Mouse (Mus musculus) MEL (cell line): ENCODE measurements around the gene Defb7. TPM values are rescaled to one million over a fixed set of nuclear protein-coding genes. Genes with fewer than 3 reads are reported as not detected.

Source experiments
- DNase-seq: peaks from one replicate; pipeline ENCODE4 v3.0.0; 2011; ENCODE audit warnings: low read depth, low spot score
- H3K27ac ChIP-seq: 2 replicates; pipeline ENCODE4 v1.5.1; 2012; ENCODE audit warnings: low read depth, mild to moderate bottlenecking, control low read depth, low read length, moderate library complexity; ENCODE audit not compliant: control insufficient read depth
- H3K27me3 ChIP-seq, 2 experiments: fragments of 150-350 bp in 1 of 2; sonication (generic) in 1 of 2; 2 replicates each; pipeline ENCODE4 v1.6.1; 2012; ENCODE audit warnings: low read length in 2 of 2, mild to moderate bottlenecking in 2 of 2, improper control_type of control experiment in 1 of 2, moderate library complexity in 1 of 2; ENCODE audit not compliant: insufficient read depth in 2 of 2, control insufficient read depth in 1 of 2
- H3K36me3 ChIP-seq, 2 experiments: 2 replicates each; pipeline ENCODE4 v1.6.1; 2012 to 2014; ENCODE audit warnings: low read length in 2 of 2, improper control_type of control experiment in 1 of 2, inconsistent platforms in 1 of 2, mild to moderate bottlenecking in 1 of 2; ENCODE audit not compliant: insufficient read depth in 2 of 2, control insufficient read depth in 1 of 2
- H3K4me1 ChIP-seq, 2 experiments: fragments of 150-350 bp in 1 of 2; sonication (generic) in 1 of 2; 2 replicates each; pipeline ENCODE4 v1.6.1; 2012; ENCODE audit warnings: low read length in 2 of 2, improper control_type of control experiment in 1 of 2, mild to moderate bottlenecking in 1 of 2; ENCODE audit not compliant: insufficient read depth in 2 of 2, control insufficient read depth in 1 of 2
- H3K4me3 ChIP-seq, 2 experiments: fragments of 150-350 bp in 1 of 2; sonication (generic) in 1 of 2; 2 replicates each; pipeline ENCODE4 v1.5.1; 2012; ENCODE audit warnings: low read depth in 2 of 2, low read length in 2 of 2, mild to moderate bottlenecking in 2 of 2, moderate library complexity in 2 of 2, control low read depth in 1 of 2, improper control_type of control experiment in 1 of 2; ENCODE audit not compliant: control insufficient read depth in 1 of 2, insufficient read depth in 1 of 2
- H3K79me2 ChIP-seq: 2 replicates; pipeline ENCODE4 v1.6.1; 2012; ENCODE audit warnings: mild to moderate bottlenecking, low read length, moderate library complexity; ENCODE audit not compliant: control insufficient read depth, poor library complexity, insufficient read depth
- H3K9ac ChIP-seq: 2 replicates; pipeline ENCODE4 v1.6.1; 2012; ENCODE audit warnings: low read depth, mild to moderate bottlenecking, control low read depth, low read length, moderate library complexity; ENCODE audit not compliant: control insufficient read depth, poor library complexity, severe bottlenecking
- H3K9me3 ChIP-seq: fragments of 150-350 bp; sonication (generic); replicated peaks from 2 replicates; pipeline ENCODE4 v1.6.1; 2012; ENCODE audit warnings: mild to moderate bottlenecking, low read length, improper control_type of control experiment, moderate library complexity; ENCODE audit not compliant: insufficient read depth
- BHLHE40 ChIP-seq: IDR thresholded peaks from 2 replicates; pipeline ENCODE4 v1.6.1; 2012; ENCODE audit warnings: low read depth, mild to moderate bottlenecking, inconsistent platforms, low read length, improper control_type of control experiment, borderline replicate concordance
- CHD1 ChIP-seq: IDR thresholded peaks from 2 replicates; pipeline ENCODE4 v1.6.1; 2012; ENCODE audit warnings: low read depth, mild to moderate bottlenecking, inconsistent platforms, low read length, improper control_type of control experiment
- CHD2 ChIP-seq: IDR thresholded peaks from 2 replicates; pipeline ENCODE4 v1.6.1; 2011; ENCODE audit warnings: low read length, improper control_type of control experiment
- CTCF ChIP-seq, 3 experiments: IDR thresholded peaks in 2 of 3; conservative IDR thresholded peaks in 1 of 3; 2 replicates each; pipeline ENCODE4 v1.5.1; 2011 to 2012; ENCODE audit warnings: low read length in 3 of 3, low read depth in 2 of 3, mild to moderate bottlenecking in 2 of 3, improper control_type of control experiment in 1 of 3, inconsistent platforms in 1 of 3, mixed read lengths in 1 of 3, moderate library complexity in 1 of 3; ENCODE audit not compliant: control insufficient read depth in 1 of 3, insufficient read depth in 1 of 3, poor library complexity in 1 of 3, severe bottlenecking in 1 of 3
- E2F4 ChIP-seq: IDR thresholded peaks from 2 replicates; pipeline ENCODE4 v1.6.1; 2011; ENCODE audit warnings: low read depth, low read length, improper control_type of control experiment, borderline replicate concordance
- ELF1 ChIP-seq: IDR thresholded peaks from 2 replicates; pipeline ENCODE4 v1.6.1; 2014; ENCODE audit warnings: low read depth, mild to moderate bottlenecking, inconsistent platforms, low read length, improper control_type of control experiment, moderate library complexity
- EP300 ChIP-seq, 2 experiments: IDR thresholded peaks; 2 replicates each; pipeline ENCODE4 v1.6.1; 2011; ENCODE audit warnings: improper control_type of control experiment in 2 of 2, low read length in 2 of 2, low read depth in 1 of 2, mild to moderate bottlenecking in 1 of 2
- ETS1 ChIP-seq: IDR thresholded peaks from 2 replicates; pipeline ENCODE4 v1.6.1; 2012; ENCODE audit warnings: low read depth, mild to moderate bottlenecking, inconsistent platforms, low read length, improper control_type of control experiment, moderate library complexity
- GABPA ChIP-seq: IDR thresholded peaks from 2 replicates; pipeline ENCODE4 v1.6.1; 2012; ENCODE audit warnings: low read depth, mild to moderate bottlenecking, inconsistent platforms, low read length, improper control_type of control experiment, moderate library complexity
- JUND ChIP-seq: IDR thresholded peaks from 2 replicates; pipeline ENCODE4 v1.6.1; 2011; ENCODE audit warnings: low read depth, mild to moderate bottlenecking, improper control_type of control experiment, low read length
- KAT2A ChIP-seq: conservative IDR thresholded peaks from 2 replicates; pipeline ENCODE4 v1.6.1; 2012; ENCODE audit warnings: low read depth, low read length, improper control_type of control experiment, inconsistent platforms
- MAFK ChIP-seq: IDR thresholded peaks from 2 replicates; pipeline ENCODE4 v1.6.1; 2011; ENCODE audit warnings: low read depth, mild to moderate bottlenecking, low read length, improper control_type of control experiment, borderline replicate concordance
- MAX ChIP-seq: IDR thresholded peaks from 2 replicates; pipeline ENCODE4 v1.6.1; 2011; ENCODE audit warnings: low read length, improper control_type of control experiment
- MAZ ChIP-seq: IDR thresholded peaks from 2 replicates; pipeline ENCODE4 v1.6.1; 2012; ENCODE audit warnings: low read depth, mild to moderate bottlenecking, inconsistent platforms, low read length, improper control_type of control experiment
- NELFE ChIP-seq: IDR thresholded peaks from 2 replicates; pipeline ENCODE4 v1.6.1; 2011; ENCODE audit warnings: low read depth, low read length, improper control_type of control experiment
- POLR2A ChIP-seq, 2 experiments: IDR thresholded peaks; 2 replicates each; pipeline ENCODE4 v1.6.1; 2011 to 2012; ENCODE audit warnings: low read length in 2 of 2, mild to moderate bottlenecking in 2 of 2, control low read depth in 1 of 2, improper control_type of control experiment in 1 of 2, low read depth in 1 of 2, moderate library complexity in 1 of 2; ENCODE audit not compliant: control insufficient read depth in 1 of 2, insufficient read depth in 1 of 2, poor library complexity in 1 of 2
- RCOR1 ChIP-seq: IDR thresholded peaks from 2 replicates; pipeline ENCODE4 v1.6.1; 2012; ENCODE audit warnings: low read depth, mild to moderate bottlenecking, inconsistent platforms, low read length, improper control_type of control experiment
- SIN3A ChIP-seq: IDR thresholded peaks from 2 replicates; pipeline ENCODE4 v1.6.1; 2012; ENCODE audit warnings: low read length, improper control_type of control experiment, inconsistent platforms
- SMC3 ChIP-seq: IDR thresholded peaks from 2 replicates; pipeline ENCODE4 v1.6.1; 2011; ENCODE audit warnings: low read depth, low read length, improper control_type of control experiment
- TAL1 ChIP-seq: IDR thresholded peaks from 2 replicates; pipeline ENCODE4 v1.6.1; 2012; ENCODE audit warnings: mild to moderate bottlenecking, inconsistent platforms, low read length, moderate library complexity, mixed read lengths
- TBP ChIP-seq: IDR thresholded peaks from 2 replicates; pipeline ENCODE4 v1.8.0; 2011; ENCODE audit warnings: low read depth, low read length, improper control_type of control experiment
- TCF12 ChIP-seq: IDR thresholded peaks from 2 replicates; pipeline ENCODE4 v1.6.1; 2014; ENCODE audit warnings: low read depth, mild to moderate bottlenecking, inconsistent platforms, low read length, improper control_type of control experiment, moderate library complexity
- USF1 ChIP-seq: IDR thresholded peaks from 2 replicates; pipeline ENCODE4 v1.6.1; 2014; ENCODE audit warnings: low read depth, mild to moderate bottlenecking, inconsistent platforms, low read length, improper control_type of control experiment, moderate library complexity
- ZC3H11A ChIP-seq: IDR thresholded peaks from 2 replicates; pipeline ENCODE4 v1.6.1; 2012; ENCODE audit warnings: low read depth, mild to moderate bottlenecking, inconsistent platforms, low read length, improper control_type of control experiment
- ZKSCAN1 ChIP-seq: IDR thresholded peaks from 2 replicates; pipeline ENCODE4 v1.6.1; 2012; ENCODE audit warnings: low read depth, mild to moderate bottlenecking, inconsistent platforms, low read length, improper control_type of control experiment, moderate library complexity
- ZMIZ1 ChIP-seq: IDR thresholded peaks from 2 replicates; pipeline ENCODE4 v1.6.1; 2012; ENCODE audit warnings: low read depth, mild to moderate bottlenecking, inconsistent platforms, low read length, improper control_type of control experiment, moderate library complexity
- ZNF384 ChIP-seq: IDR thresholded peaks from 2 replicates; pipeline ENCODE4 v1.6.1; 2012; ENCODE audit warnings: low read depth, mild to moderate bottlenecking, inconsistent platforms, low read length, improper control_type of control experiment
- polyA plus RNA-seq, 2 experiments: library from polyadenylated mRNA; stranded (reverse) in 1 of 2; unstranded in 1 of 2; fragments of >175 nt in 1 of 2; fragments of >200 nt in 1 of 2; gene quantifications; 2 replicates each; pipeline versions ENCODE4 v1.2.1 to v1.2.4; 2012; ENCODE audit warnings: low replicate concordance in 2 of 2, low read depth in 1 of 2; ENCODE audit not compliant: insufficient read length in 2 of 2, insufficient read depth in 1 of 2, missing spikeins in 1 of 2
- total RNA-seq: library from RNA; depleted of rRNA; stranded (reverse); fragments of 300-350 nt; gene quantifications from 2 replicates; pipeline ENCODE4 v1.2.3, GENCODE M21; 2012; rRNA removed

The Defb7 gene
- not detected in 2 replicates for total RNA-seq
- polyA plus RNA-seq: not detected

- Histone ChIP-seq H3K9me3 (no peaks in the 10 kb centered on the region), H3K27me3 (no peaks in the 10 kb centered on the region), H3K27ac (no peak within 1 kb of the TSS), H3K79me2 (no peaks in the 10 kb centered on the region), H3K4me3 (no peak within 1 kb of the TSS), H3K36me3 (no peaks in the 10 kb centered on the region)
- no peak for DNase-seq
- TF ChIP-seq ETS1 (no peak), KAT2A (no peak)
- TF ChIP-seq, all 39 proteins: peak for 0
- Histone ChIP-seq H3K9ac (no peak within 1 kb of the TSS), H3K4me1 (no peaks in the 10 kb centered on the region)
Observed at GRCm38 (mm10) chr8:19494797-19495196, at the start of gene Defb7. Gene Defb7, plus strand, starts transcription at chr8:19495097.

- Histone ChIP-seq H3K9me3 (no peaks in the 10 kb centered on the region), H3K79me2 (no peaks in the 10 kb centered on the region), H3K27me3 (no peaks in the 10 kb centered on the region), H3K36me3 (peaks cover 0 to 6% of the 10 kb centered on the region in 2 experiments; a peak in 2 of 4 replicates), H3K4me3 (no peak overlapping the region), H3K4me1 (peaks cover 4 to 5% of the 10 kb centered on the region in 2 experiments; a peak in 3 of 4 replicates), H3K9ac (no peak overlapping the region), H3K27ac (no peak overlapping the region)
- no peak for TF ChIP-seq E2F4
- no peak for TF ChIP-seq SIN3A
- peak; percentile 53; the same call in 1 of the 2 replicates for TF ChIP-seq TCF12
- TF ChIP-seq TAL1: peak; percentile 16; the same call in 1 of the 2 replicates
- no peak for TF ChIP-seq ELF1
- TF ChIP-seq ZC3H11A: no peak
- TF ChIP-seq EP300 (IDR thresholded peaks at IDR 0.05; ENCODE audit: low read depth in 1 of 2, low read length in 2 of 2): peak; percentile 48 to 63
- TF ChIP-seq MAFK: peak; percentile 77; the same call in 1 of the 2 replicates
- no peak for TF ChIP-seq ZNF384
- no peak for TF ChIP-seq ZKSCAN1
- no peak for TF ChIP-seq CHD1
- TF ChIP-seq ETS1: peak; percentile 65
- no peak for TF ChIP-seq MAZ
- TF ChIP-seq, all 39 proteins: peak for 5
- peak; percentile 64 for DNase-seq
Observed at GRCm38 (mm10) chr8:19446378-19446777, 48.5 kb upstream of the Defb7 start.

GRCm38 (mm10) chr8:19461355-19461754, 33.5 kb upstream of the Defb7 start:
- Histone ChIP-seq H3K36me3 (peaks cover 0 to 6% of the 10 kb centered on the region in 2 experiments; a peak in 2 of 4 replicates), H3K4me1 (peaks cover 4 to 6% of the 10 kb centered on the region in 2 experiments), H3K27ac (peak overlapping the region; percentile 80), H3K9ac (no peak overlapping the region), H3K4me3 (no peak overlapping the region), H3K79me2 (no peaks in the 10 kb centered on the region), H3K27me3 (no peaks in the 10 kb centered on the region), H3K9me3 (no peaks in the 10 kb centered on the region)
- DNase-seq: peak; percentile 61
- TF ChIP-seq SMC3 (no peak), ZC3H11A (no peak), TAL1 (peak; percentile 18; the same call in 1 of the 2 replicates), NELFE (no peak), CHD1 (no peak), GABPA (no peak), ZKSCAN1 (no peak), CTCF (IDR thresholded peaks at IDR 0.05 in 2 of 3, conservative IDR thresholded peaks at IDR 0.05 in 1 of 3; ENCODE audit: control insufficient read depth in 1 of 3, insufficient read depth in 1 of 3, low read depth in 2 of 3, low read length in 3 of 3, poor library complexity in 1 of 3, severe bottlenecking in 1 of 3) (no peak), BHLHE40 (no peak), MAZ (no peak), CHD2 (no peak), POLR2A (IDR thresholded peaks at IDR 0.05; ENCODE audit: control insufficient read depth in 1 of 2, insufficient read depth in 1 of 2, low read depth in 1 of 2, low read length in 2 of 2, poor library complexity in 1 of 2) (no peak), MAX (no peak), RCOR1 (no peak), TBP (no peak), USF1 (no peak), ETS1 (peak; percentile 74), ZMIZ1 (no peak), JUND (no peak)
